Mouse (Mus musculus): ENCODE measurements around the gene Dennd5a. TPM values are rescaled to one million over a fixed set of nuclear protein-coding genes. Genes with fewer than 3 reads are reported as not detected.

Dennd5a gene
- polyA plus RNA-seq, 1 experiment from 2014 or later = 29.7 TPM

- Histone ChIP-seq H3K27me3 (ENCODE audit: poor library complexity, severe bottlenecking) (no peaks in the 10 kb centered on the region), H3K27ac (no peak overlapping the region), H3K4me1 (no peaks in the 10 kb centered on the region), H3K9me3 (no peaks in the 10 kb centered on the region; the same call in 1 of the 2 replicates), H3K4me3 (no peak overlapping the region), H3K36me3 (replicated peaks) (peaks cover 83% of the 10 kb centered on the region)
- DNase-seq (ENCODE audit: extremely low spot score, low spot score) = peak; percentile 68
- 34% methylated on average over 3 of the region's 3 CpGs for WGBS
Measured at GRCm38 (mm10) chr7:109892530-109892929, 67.7 kb downstream of the Dennd5a start.

DNA sequence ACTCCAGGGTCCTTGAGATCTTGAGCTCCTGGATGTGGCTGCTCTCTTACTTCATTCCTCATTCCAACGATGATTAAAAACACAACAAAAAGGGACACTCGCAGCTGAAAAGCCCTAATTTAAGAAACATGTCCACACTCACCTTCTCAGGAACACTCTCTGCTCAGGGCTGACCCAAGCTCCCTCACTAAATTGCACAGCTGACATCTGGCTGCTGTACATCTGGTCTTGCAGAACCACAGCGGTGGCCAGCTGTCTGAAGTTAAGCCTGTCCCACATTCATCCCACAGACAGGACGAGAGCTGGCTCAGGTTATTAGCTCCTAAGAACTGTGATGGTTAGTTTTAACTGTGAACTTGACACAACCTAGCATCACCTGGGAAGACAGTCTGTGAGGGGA, 68.5 kb downstream of the Dennd5a start:
- Histone ChIP-seq H3K36me3 (replicated peaks) (peaks cover 83% of the 10 kb centered on the region), H3K27ac (no peak overlapping the region), H3K27me3 (ENCODE audit: poor library complexity, severe bottlenecking) (no peaks in the 10 kb centered on the region), H3K4me1 (no peaks in the 10 kb centered on the region), H3K4me3 (no peak overlapping the region), H3K9me3 (peaks cover 4% of the 10 kb centered on the region)
- 90% methylated on average over 4 of the region's 4 CpGs for WGBS
- DNase-seq (ENCODE audit: extremely low spot score, low spot score) = no peak

DNA sequence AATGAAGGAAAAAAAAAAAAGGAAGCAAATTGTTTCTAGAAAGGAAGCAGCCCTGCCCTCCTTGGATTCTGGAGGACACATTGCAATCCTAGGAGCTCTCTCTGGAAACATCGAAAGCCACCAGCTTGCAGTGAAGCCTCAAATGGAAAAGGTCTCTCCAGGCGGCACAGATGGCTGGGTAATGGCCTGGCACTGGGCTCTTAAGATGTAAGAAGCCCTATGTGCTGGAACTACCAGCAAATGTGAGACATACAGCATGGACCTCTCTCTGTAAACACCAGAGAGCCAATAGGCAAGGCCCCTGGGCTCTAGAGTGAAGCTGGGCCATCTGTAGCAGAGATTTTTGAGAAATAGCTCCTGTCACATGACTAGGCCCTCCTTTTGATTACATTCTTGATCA, 70.0 kb downstream of the Dennd5a start:
- DNase-seq (ENCODE audit: extremely low spot score, low spot score) = no peak
- H3K4me1 ChIP-seq = no peaks in the 10 kb centered on the region
- H3K27me3 ChIP-seq (ENCODE audit: poor library complexity, severe bottlenecking) = no peaks in the 10 kb centered on the region
- peaks cover 7% of the 10 kb centered on the region for H3K9me3 ChIP-seq
- no peak overlapping the region for H3K27ac ChIP-seq
- H3K4me3 ChIP-seq = no peak overlapping the region
- WGBS = 95% methylated on average over 2 of the region's 2 CpGs
- peaks cover 75% of the 10 kb centered on the region for H3K36me3 ChIP-seq (replicated peaks)

- Histone ChIP-seq H3K27ac (no peak overlapping the region), H3K27me3 (ENCODE audit: poor library complexity, severe bottlenecking) (no peaks in the 10 kb centered on the region), H3K36me3 (replicated peaks) (peaks cover 65% of the 10 kb centered on the region), H3K4me1 (no peaks in the 10 kb centered on the region), H3K4me3 (no peak overlapping the region), H3K9me3 (peaks cover 7% of the 10 kb centered on the region)
- DNase-seq (ENCODE audit: extremely low spot score, low spot score) = no peak
- 81% methylated on average over 5 of the region's 5 CpGs for WGBS
Measured at GRCm38 (mm10) chr7:109889300-109889699, 71.0 kb downstream of the Dennd5a start.

DNA sequence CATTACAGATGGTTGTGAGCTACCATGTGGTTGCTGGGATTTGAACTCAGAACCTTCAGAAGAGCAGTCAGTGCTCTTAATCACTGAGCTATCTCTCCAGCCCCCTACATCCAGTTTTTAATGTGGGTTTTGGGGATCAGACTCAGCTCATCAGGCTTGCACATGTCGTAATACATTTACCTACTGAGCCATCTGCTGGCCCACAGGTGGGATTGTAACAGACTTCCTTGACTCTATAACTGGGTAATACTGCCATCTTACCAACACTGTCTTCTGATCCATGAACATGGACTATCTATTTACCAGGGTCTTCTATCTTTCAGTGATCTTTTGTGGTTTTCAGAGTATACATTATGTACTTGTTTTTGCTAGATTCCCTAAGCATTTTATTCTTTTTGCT, 74.0 kb downstream of the Dennd5a start:
- no peak for DNase-seq (ENCODE audit: extremely low spot score, low spot score)
- 97% methylated on average over 1 of the region's 1 CpGs for WGBS
- Histone ChIP-seq H3K9me3 (peaks cover 7% of the 10 kb centered on the region), H3K27me3 (ENCODE audit: poor library complexity, severe bottlenecking) (no peaks in the 10 kb centered on the region), H3K36me3 (replicated peaks) (peaks cover 44% of the 10 kb centered on the region), H3K4me3 (no peak overlapping the region), H3K27ac (no peak overlapping the region), H3K4me1 (no peaks in the 10 kb centered on the region)

GRCm38 (mm10) chr7:109882574-109882973, 77.7 kb downstream of the Dennd5a start:
- H3K4me1 ChIP-seq = 0 out of 2 replicates have a peak, but pooled peaks cover 6% of the 10 kb centered on the region
- no peak for DNase-seq (ENCODE audit: extremely low spot score, low spot score)
- peaks cover 7% of the 10 kb centered on the region for H3K9me3 ChIP-seq
- no peaks in the 10 kb centered on the region for H3K27me3 ChIP-seq (ENCODE audit: poor library complexity, severe bottlenecking)
- no peak overlapping the region for H3K27ac ChIP-seq
- peaks cover 15% of the 10 kb centered on the region for H3K36me3 ChIP-seq (replicated peaks)
- no peak overlapping the region for H3K4me3 ChIP-seq
- WGBS = 88% methylated on average over 2 of the region's 2 CpGs

DNA sequence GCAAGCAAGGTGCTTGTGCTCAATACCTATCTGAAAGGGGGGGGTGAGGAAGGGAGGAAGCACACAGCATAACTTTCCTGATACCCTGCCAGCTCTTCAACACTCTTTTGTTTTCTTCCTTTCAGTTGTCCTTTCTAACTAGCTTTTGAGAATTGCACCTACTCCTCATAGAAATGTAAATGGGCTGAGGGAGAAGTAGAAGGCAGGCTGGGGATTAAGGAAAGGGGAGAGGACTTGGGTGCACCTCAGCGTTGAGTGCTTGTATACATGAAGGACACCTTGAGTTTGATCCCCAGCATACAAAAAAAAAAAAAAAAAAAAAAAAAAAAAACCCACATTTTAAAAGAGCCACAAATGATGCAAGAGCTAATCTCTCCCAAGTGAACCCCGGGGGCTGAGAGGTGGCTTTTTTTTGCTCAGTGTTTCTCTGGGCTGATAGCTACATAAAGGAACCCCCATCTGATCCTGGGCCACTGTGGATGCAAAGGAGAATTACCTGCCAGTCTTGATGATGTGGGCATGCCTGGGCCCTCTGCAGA, 78.6 kb downstream of the Dennd5a start:
- no peak overlapping the region for H3K4me3 ChIP-seq
- H3K9me3 ChIP-seq = peaks cover 1% of the 10 kb centered on the region
- no peak overlapping the region for H3K27ac ChIP-seq
- H3K4me1 ChIP-seq = 0 out of 2 replicates have a peak, but pooled peaks cover 6% of the 10 kb centered on the region
- H3K36me3 ChIP-seq (replicated peaks) = peaks cover 5% of the 10 kb centered on the region
- no peak for DNase-seq (ENCODE audit: extremely low spot score, low spot score)
- no peaks in the 10 kb centered on the region for H3K27me3 ChIP-seq (ENCODE audit: poor library complexity, severe bottlenecking)
- 40% methylated on average over 2 of the region's 2 CpGs for WGBS

- Histone ChIP-seq H3K9me3 (no peaks in the 10 kb centered on the region), H3K27me3 (ENCODE audit: poor library complexity, severe bottlenecking) (no peaks in the 10 kb centered on the region), H3K4me3 (no peak overlapping the region), H3K4me1 (0 out of 2 replicates have a peak, but pooled peaks cover 6% of the 10 kb centered on the region), H3K36me3 (replicated peaks) (no peaks in the 10 kb centered on the region), H3K27ac (no peak overlapping the region)
- 70% methylated on average over 12 of the region's 12 CpGs for WGBS
- no peak for DNase-seq (ENCODE audit: extremely low spot score, low spot score)
Measured at GRCm38 (mm10) chr7:109879158-109879557, 81.1 kb downstream of the Dennd5a start.

GRCm38 (mm10) chr7:109876085-109876484, 84.2 kb downstream of the Dennd5a start:
- no peak for DNase-seq (ENCODE audit: extremely low spot score, low spot score)
- WGBS = 77% methylated on average over 8 of the region's 8 CpGs
- Histone ChIP-seq H3K4me3 (no peak overlapping the region), H3K27me3 (ENCODE audit: poor library complexity, severe bottlenecking) (no peaks in the 10 kb centered on the region), H3K9me3 (no peaks in the 10 kb centered on the region), H3K4me1 (0 out of 2 replicates have a peak, but pooled peaks cover 6% of the 10 kb centered on the region), H3K27ac (no peak overlapping the region), H3K36me3 (replicated peaks) (no peaks in the 10 kb centered on the region)

DNA sequence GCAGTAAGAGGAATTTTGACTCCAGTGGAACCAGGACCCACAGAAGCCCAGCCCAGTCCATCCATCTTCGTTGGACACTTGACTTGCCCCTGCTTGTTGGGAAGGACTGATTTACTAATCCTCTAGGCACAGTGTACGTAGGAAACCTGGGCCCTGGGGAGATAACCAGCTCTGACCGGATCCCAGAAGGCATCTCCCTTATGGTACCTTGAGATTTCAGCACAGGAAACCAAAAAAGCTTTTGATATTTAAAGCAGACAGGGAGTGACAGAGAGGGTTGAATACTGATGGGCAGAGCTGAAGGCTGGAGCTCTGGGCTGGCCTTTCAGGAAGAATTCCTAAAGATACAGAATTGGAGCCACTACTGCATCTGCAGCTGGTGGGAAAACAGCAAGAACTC, 84.7 kb downstream of the Dennd5a start:
- no peak overlapping the region for H3K4me3 ChIP-seq
- no peaks in the 10 kb centered on the region for H3K36me3 ChIP-seq (replicated peaks)
- H3K27ac ChIP-seq = no peak overlapping the region
- WGBS = 71% methylated on average over 3 of the region's 3 CpGs
- no peaks in the 10 kb centered on the region for H3K9me3 ChIP-seq
- no peak for DNase-seq (ENCODE audit: extremely low spot score, low spot score)
- no peaks in the 10 kb centered on the region for H3K27me3 ChIP-seq (ENCODE audit: poor library complexity, severe bottlenecking)
- 0 out of 2 replicates have a peak, but pooled peaks cover 6% of the 10 kb centered on the region for H3K4me1 ChIP-seq

DNA sequence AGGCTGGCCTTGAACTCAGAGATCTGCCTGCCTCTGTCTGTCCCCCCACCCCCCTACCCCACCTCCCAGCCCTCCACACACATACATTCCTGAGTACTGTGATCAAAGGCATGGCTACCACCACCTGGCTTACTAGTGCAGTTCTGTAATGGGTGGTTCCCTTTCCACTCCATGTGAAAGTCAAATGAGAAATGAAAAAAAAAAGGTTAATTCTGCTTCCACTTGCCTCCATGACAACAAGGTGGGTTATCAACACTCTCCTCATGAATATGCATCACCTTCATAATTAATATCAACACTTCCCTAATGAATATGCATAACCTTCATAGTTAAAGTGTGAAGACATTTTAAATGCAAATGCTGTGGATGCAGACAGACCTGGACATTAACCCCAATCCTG, 85.2 kb downstream of the Dennd5a start:
- no peak for DNase-seq (ENCODE audit: extremely low spot score, low spot score)

DNA sequence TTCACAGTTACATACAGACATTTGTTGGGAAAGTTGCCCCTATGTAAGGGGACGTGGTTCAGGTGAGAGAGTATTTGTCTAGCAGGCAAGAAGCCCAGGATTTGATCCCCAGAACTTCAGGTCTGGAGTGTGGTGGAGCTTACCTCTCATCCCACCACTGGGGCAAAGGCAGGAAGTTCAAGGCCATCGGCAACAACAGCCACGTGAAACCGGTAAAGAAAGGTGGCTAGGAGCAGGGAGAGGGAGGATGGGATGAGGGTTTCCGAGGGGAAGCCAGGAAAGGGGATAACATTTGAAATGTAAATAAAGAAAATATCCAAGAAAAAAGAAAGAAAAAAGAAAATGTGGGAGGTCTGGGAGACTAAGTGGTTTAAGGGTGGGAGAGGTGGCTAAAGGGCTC, 87.1 kb downstream of the Dennd5a start:
- H3K9me3 ChIP-seq = no peaks in the 10 kb centered on the region
- peaks cover 11% of the 10 kb centered on the region for H3K27me3 ChIP-seq (ENCODE audit: poor library complexity, severe bottlenecking)
- peaks cover 7% of the 10 kb centered on the region for H3K4me1 ChIP-seq
- H3K36me3 ChIP-seq (replicated peaks) = no peaks in the 10 kb centered on the region
- WGBS = 65% methylated on average over 5 of the region's 5 CpGs
- H3K27ac ChIP-seq = no peak overlapping the region
- no peak for DNase-seq (ENCODE audit: extremely low spot score, low spot score)
- no peak overlapping the region for H3K4me3 ChIP-seq

More for the DNA sequence above, 85.2 kb downstream of the Dennd5a start:
- H3K36me3 ChIP-seq (replicated peaks) = no peaks in the 10 kb centered on the region
- no peaks in the 10 kb centered on the region for H3K27me3 ChIP-seq (ENCODE audit: poor library complexity, severe bottlenecking)
- no peaks in the 10 kb centered on the region for H3K9me3 ChIP-seq
- H3K4me1 ChIP-seq = 0 out of 2 replicates have a peak, but pooled peaks cover 6% of the 10 kb centered on the region
- H3K27ac ChIP-seq = no peak overlapping the region
- no peak overlapping the region for H3K4me3 ChIP-seq

DNA sequence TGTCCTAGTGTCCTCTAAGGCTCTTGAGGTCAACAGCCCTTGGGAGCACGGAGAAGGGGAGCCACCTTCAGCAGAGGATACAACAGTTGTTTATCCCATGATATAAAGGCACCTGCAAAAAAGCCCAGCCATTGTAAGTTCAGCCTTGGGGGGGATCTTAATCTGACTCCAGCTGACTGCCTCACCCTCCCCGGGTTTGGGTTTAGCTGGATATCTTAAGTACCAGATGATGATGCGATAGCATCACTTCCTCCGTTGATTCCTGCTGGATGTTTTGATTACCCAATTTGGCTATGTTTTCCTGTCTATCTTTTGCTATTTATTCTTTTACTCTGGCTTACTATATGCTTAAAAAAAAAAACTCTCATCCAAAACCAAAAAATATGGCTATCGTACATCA, 89.0 kb downstream of the Dennd5a start:
- DNase-seq (ENCODE audit: extremely low spot score, low spot score) = no peak
- H3K9me3 ChIP-seq = no peaks in the 10 kb centered on the region
- no peak overlapping the region for H3K4me3 ChIP-seq
- peaks cover 26% of the 10 kb centered on the region for H3K4me1 ChIP-seq
- H3K27ac ChIP-seq = no peak overlapping the region
- H3K36me3 ChIP-seq (replicated peaks) = no peaks in the 10 kb centered on the region
- 86% methylated on average over 5 of the region's 5 CpGs for WGBS
- peaks cover 30% of the 10 kb centered on the region for H3K27me3 ChIP-seq (ENCODE audit: poor library complexity, severe bottlenecking)

DNA sequence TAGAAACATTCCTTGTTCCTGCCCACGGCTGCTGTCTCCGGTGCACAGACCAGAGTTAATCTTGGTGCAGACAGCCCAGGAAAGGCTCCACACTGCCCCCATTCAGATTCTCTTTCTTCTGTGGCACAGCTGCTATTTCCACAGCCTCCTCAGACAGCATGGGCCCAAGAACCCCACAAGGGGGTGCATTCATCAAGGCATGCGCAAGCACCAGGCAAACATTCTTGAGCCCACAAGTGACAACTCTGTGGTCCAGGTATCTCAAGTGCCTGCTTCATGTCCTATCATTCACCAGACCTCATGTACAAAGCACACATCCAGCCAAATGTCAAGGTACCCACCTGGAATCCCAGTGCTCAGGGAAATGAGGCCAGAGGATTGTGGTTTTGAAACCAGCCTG, 91.8 kb downstream of the Dennd5a start:
- H3K27me3 ChIP-seq (ENCODE audit: poor library complexity, severe bottlenecking) = peaks cover 57% of the 10 kb centered on the region
- no peak overlapping the region for H3K27ac ChIP-seq
- no peak for DNase-seq (ENCODE audit: extremely low spot score, low spot score)
- H3K9me3 ChIP-seq = no peaks in the 10 kb centered on the region
- no peak overlapping the region for H3K4me3 ChIP-seq
- peaks cover 51% of the 10 kb centered on the region for H3K4me1 ChIP-seq
- 20% methylated on average over 3 of the region's 3 CpGs for WGBS
- no peaks in the 10 kb centered on the region for H3K36me3 ChIP-seq (replicated peaks)
